Mouse (Mus musculus) brain, embryonic 14.5 days (tissue): Measurements from ENCODE around the gene Gm49403.

Experiments
- CTCF ChIP-seq: fragments of 200-500 bp; IDR thresholded peaks from 2 replicates; pipeline ENCODE4 v1.5.1; 2012; ENCODE audit warnings: inconsistent platforms, mild to moderate bottlenecking, moderate library complexity, borderline replicate concordance; ENCODE audit not compliant: insufficient read depth, insufficient read length; ENCODE audit errors: extremely low read depth
- POLR2A ChIP-seq: fragments of 200-500 bp; IDR thresholded peaks from 2 replicates; pipeline ENCODE4 v1.6.1; 2012; ENCODE audit warnings: mild to moderate bottlenecking, inconsistent platforms, borderline replicate concordance; ENCODE audit not compliant: poor library complexity, insufficient read depth, insufficient read length, severe bottlenecking; ENCODE audit errors: extremely low read depth

DNA sequence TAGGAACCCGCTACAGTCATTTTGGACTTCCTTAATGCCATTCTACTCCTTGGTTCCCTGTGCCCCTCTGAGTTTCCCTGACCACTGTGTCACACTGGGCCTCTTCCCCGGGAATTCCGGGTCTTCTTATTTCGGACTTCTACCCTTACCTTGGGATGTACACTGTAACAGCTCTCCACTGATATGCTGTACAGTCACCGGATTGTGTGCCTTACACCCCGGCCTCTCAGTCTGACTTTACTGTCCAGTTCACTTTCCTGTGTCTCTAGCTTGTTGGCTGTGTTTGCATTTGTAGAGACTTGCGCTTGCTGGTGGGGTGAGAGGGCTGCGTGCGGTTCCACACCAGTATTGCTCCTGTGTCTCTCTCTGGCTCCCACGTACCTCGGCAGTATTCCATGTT, 46.4 kb downstream of the Gm49403 start:
- TF ChIP-seq CTCF (no peak), POLR2A (no peak)
